Mouse (Mus musculus) embryonic facial prominence, embryonic 10.5 days (tissue): ENCODE measurements around the gene Tnfrsf1a. TPM values are rescaled to one million over a fixed set of nuclear protein-coding genes. Genes with fewer than 3 reads are reported as not detected.

Experiments
- DNase-seq: peaks from one replicate; pipeline ENCODE4 v3.0.0-alpha.2; 2017; ENCODE audit warnings: low spot score
- H3K27ac ChIP-seq: fragments of 300-500 bp; sonication (generic); replicated peaks from 2 replicates; pipeline ENCODE4 v1.5.1; 2016; ENCODE audit warnings: mild to moderate bottlenecking
- H3K27me3 ChIP-seq: fragments of 300-500 bp; sonication (generic); replicated peaks from 2 replicates; pipeline ENCODE4 v1.6.1; 2016; ENCODE audit warnings: low read depth, mild to moderate bottlenecking; ENCODE audit not compliant: poor library complexity, severe bottlenecking
- H3K36me3 ChIP-seq: fragments of 300-500 bp; sonication (generic); replicated peaks from 2 replicates; pipeline ENCODE4 v1.6.1; 2016; ENCODE audit warnings: mild to moderate bottlenecking, moderate library complexity
- H3K4me1 ChIP-seq: fragments of 300-500 bp; sonication (generic); 2 replicates; pipeline ENCODE4 v1.6.1; 2016
- H3K4me3 ChIP-seq: fragments of 300-500 bp; sonication (generic); 2 replicates; pipeline ENCODE4 v1.5.1; 2016; ENCODE audit warnings: mild to moderate bottlenecking, moderate library complexity
- H3K9me3 ChIP-seq: fragments of 300-500 bp; sonication (generic); 2 replicates; pipeline ENCODE4 v1.6.1; 2016; ENCODE audit warnings: mild to moderate bottlenecking
- WGBS: fragments of 180-500 bp; shearing (Covaris S2); methylation state at CpG from one replicate; pipeline ENCODE4 v1.1.7; 2016; 5-methylcytosine and 5-hydroxymethylcytosine counted together
- polyA plus RNA-seq: library from polyadenylated mRNA; unstranded; fragments of >200 nt; fragmentation: Nextera tagmentation; extraction: Ambion mirVana; gene quantifications from 2 replicates; pipeline ENCODE4 v1.2.1, GENCODE M21; 2016

The Tnfrsf1a gene
- polyA plus RNA-seq, 1 experiment from 2014 or later = 33.4 TPM

DNA sequence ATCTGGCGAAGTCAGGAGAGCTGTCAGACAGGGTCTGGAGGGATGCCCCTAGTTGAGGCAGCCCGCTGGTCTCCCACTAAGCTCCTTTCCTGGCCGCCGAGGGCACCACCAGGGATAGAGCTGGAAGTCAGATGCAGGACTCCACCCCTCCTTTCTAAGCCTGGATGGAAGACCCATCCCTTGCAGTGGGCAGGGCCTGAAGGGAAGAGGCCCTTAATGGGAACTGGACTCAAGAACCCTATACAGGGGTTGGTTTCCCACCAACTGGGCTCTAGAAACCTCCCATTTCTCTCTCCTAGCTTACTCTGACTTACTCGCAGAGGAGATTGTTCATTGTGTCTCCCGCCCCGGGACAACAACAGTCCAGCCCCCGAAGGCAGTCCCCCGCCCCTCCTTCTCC, 30.6 kb downstream of the Tnfrsf1a start:
- H3K4me1 ChIP-seq = peaks cover 36% of the 10 kb centered on the region
- no peak overlapping the region for H3K27ac ChIP-seq
- peaks cover 84% of the 10 kb centered on the region for H3K27me3 ChIP-seq
- WGBS = 3% methylated on average over 9 of the region's 9 CpGs
- no peaks in the 10 kb centered on the region for H3K36me3 ChIP-seq
- H3K9me3 ChIP-seq = no peaks in the 10 kb centered on the region
- peak overlapping the region; percentile 54 for H3K4me3 ChIP-seq
- no peak for DNase-seq

GRCm38 (mm10) chr6:125380372-125381360, 31.5 kb downstream of the Tnfrsf1a start, which contains the start of gene Plekhg6:
Plekhg6 (minus strand) TSS chr6:125380793.
- Histone ChIP-seq H3K27me3 (peaks cover 75% of the 10 kb centered on the region), H3K4me1 (peaks cover 36% of the 10 kb centered on the region), H3K36me3 (no peaks in the 10 kb centered on the region), H3K9me3 (no peaks in the 10 kb centered on the region), H3K4me3 (peak within 1 kb of the TSS; percentile 54), H3K27ac (no peak within 1 kb of the TSS)
- no peak for DNase-seq
- WGBS = 8% methylated on average over 40 of the region's 40 CpGs

DNA sequence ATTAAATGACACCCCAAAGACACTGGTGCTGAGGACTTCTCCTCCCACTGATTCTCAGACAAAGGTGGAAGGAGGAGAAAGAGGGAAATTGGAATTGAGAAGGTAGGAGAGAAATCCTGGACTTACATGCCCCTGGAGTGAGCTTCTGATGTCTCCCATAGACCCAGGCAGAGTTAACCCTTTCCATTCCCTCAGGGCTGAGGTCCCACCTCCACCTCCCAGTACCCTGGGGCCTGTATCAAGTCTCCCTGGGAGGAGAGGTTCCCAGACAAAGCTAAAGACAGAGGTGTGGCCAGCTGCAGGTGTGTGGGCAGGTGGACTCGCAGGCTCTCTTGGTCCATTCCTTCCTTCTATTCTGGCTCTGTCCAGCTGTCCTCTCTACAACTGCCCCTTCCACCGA, 32.9 kb downstream of the Tnfrsf1a start:
- Histone ChIP-seq H3K9me3 (no peaks in the 10 kb centered on the region), H3K4me3 (no peak overlapping the region), H3K27me3 (peaks cover 64% of the 10 kb centered on the region), H3K27ac (no peak overlapping the region), H3K36me3 (no peaks in the 10 kb centered on the region), H3K4me1 (peaks cover 39% of the 10 kb centered on the region)
- 60% methylated on average over 2 of the region's 2 CpGs for WGBS
- DNase-seq = no peak

DNA sequence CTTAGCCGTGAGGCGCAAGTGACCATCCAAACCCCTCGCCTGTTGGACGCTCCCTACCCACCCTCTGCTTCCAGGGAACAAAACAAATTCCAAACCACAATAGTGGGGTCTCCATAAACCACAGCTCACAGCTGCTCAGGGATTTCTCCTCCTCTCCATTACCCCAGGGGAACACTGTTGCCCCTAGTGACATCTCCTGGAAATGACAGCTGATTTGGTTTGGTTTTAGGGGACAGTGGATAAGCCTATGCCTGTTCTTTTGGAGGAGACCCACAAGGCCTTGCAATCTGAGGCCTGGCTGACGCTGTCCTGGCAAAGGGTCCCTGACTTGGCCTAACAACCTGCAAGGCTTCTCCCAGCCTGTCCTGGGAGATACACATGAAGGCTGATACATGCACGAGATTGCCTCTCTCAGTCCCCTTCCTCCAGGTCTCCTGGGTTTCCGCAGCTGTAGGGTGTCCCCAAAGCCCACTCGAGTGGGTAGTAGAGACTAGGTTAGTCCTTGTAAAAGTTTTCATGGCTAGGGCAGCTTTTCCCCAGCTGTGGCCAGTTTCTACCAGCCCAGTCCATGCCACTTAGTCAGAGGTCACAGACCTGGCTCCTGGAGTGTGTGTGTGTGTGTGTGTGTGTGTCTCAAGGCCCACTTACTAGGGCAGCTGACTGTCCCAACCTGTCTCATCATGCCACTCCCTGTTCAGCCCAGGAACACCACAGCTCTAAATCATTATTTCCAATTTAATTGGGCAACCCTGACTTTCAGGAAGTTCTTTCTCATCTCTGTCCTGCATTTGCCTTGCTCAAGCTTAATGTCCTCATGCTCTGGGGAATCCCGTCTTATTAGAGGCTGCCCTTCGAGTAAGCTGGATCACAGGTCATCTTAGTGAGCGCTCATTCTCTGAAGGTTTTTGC, 36.2 kb downstream of the Tnfrsf1a start:
- no peaks in the 10 kb centered on the region for H3K9me3 ChIP-seq
- H3K4me1 ChIP-seq = peaks cover 12% of the 10 kb centered on the region
- DNase-seq = no peak
- no peak overlapping the region for H3K4me3 ChIP-seq
- H3K27me3 ChIP-seq = peaks cover 32% of the 10 kb centered on the region
- 66% methylated on average over 11 of the region's 11 CpGs for WGBS
- H3K27ac ChIP-seq = no peak overlapping the region
- no peaks in the 10 kb centered on the region for H3K36me3 ChIP-seq

- H3K4me1 ChIP-seq = peaks cover 8% of the 10 kb centered on the region; the same call in 1 of the 2 replicates
- no peak overlapping the region for H3K27ac ChIP-seq
- no peaks in the 10 kb centered on the region for H3K9me3 ChIP-seq
- H3K27me3 ChIP-seq = peaks cover 24% of the 10 kb centered on the region
- H3K4me3 ChIP-seq = no peak overlapping the region
- no peak for DNase-seq
- H3K36me3 ChIP-seq = no peaks in the 10 kb centered on the region
- WGBS = 74% methylated on average over 6 of the region's 6 CpGs
Observed at GRCm38 (mm10) chr6:125386080-125386479, 36.9 kb downstream of the Tnfrsf1a start.

DNA sequence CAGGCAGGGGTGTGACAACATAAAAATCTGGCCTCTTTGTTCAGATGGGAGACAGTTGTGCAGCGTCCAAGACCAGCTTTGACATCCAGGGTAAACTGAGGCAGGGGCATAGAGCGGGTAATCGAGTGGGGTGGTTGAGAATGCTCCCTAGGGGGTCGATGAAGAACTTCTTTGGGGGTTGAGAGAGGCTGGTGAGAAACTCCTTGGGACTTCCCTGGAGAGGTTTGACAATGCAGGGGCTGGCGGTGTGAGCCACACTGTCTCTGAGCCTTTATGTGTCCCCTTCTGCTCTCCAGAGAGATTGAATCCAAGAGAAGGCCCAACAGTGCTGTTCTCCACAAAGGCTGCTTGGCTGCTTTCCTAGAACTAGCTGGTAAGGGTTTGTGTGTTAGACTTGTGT, 40.7 kb downstream of the Tnfrsf1a start:
- peaks cover 5% of the 10 kb centered on the region; the same call in 1 of the 2 replicates for H3K4me1 ChIP-seq
- 84% methylated on average over 5 of the region's 5 CpGs for WGBS
- H3K27me3 ChIP-seq = no peaks in the 10 kb centered on the region; the same call in 1 of the 2 replicates
- H3K4me3 ChIP-seq = no peak overlapping the region
- H3K9me3 ChIP-seq = no peaks in the 10 kb centered on the region
- H3K27ac ChIP-seq = no peak overlapping the region
- no peaks in the 10 kb centered on the region for H3K36me3 ChIP-seq
- DNase-seq = no peak

DNA sequence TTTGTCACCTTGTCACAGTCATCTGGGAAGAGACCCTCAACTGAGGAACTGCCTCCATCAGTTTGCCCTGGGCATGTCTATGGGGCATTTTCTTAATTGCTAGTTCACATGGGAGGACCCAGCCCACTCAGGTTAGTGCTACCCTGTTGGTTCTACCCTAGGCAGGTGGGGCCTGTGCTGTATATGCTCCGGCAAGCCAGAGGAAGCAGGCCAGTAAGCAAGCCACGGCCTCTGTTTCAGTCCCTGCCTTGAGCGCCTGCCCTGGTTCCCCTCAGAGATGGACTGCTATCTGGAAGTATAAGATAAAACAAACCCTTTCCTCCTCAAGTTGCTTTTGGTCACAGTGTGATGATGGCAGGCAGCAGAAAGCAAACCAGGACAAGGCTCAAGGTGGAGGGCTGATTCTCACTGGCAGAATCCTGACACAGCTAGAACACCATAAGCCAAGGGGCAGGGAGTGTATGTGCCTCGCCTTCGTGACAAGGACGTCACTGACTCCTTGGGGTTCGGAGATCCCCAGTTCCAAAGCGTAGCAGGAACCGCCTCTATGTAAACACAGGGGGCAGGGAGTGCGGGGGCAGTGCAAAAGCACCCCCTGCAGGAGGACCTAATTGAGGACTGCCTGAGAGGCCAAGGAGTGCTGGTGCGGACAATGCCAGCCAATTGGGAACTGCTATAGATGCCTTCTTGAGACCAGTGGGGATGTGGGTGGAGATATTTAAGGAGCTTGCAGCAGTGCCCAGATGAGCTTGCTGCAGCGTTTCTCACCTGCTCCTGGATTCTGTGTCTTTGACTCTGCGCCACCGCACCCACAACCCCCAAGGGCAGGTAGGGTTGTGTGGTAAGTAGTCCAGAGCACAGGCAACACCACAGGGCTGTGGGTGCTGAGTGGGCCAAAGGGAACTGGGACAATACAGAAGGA, 56.6 kb downstream of the Tnfrsf1a start:
- no peak for DNase-seq
- Histone ChIP-seq H3K27ac (no peak overlapping the region), H3K27me3 (no peaks in the 10 kb centered on the region), H3K4me3 (no peak overlapping the region), H3K36me3 (no peaks in the 10 kb centered on the region), H3K4me1 (no peaks in the 10 kb centered on the region; the same call in 1 of the 2 replicates), H3K9me3 (no peaks in the 10 kb centered on the region)
- WGBS = 58% methylated on average over 14 of the region's 14 CpGs

GRCm38 (mm10) chr6:125407224-125407623, 58.1 kb downstream of the Tnfrsf1a start:
- no peaks in the 10 kb centered on the region for H3K36me3 ChIP-seq
- H3K27ac ChIP-seq = no peak overlapping the region
- no peak overlapping the region for H3K4me3 ChIP-seq
- H3K4me1 ChIP-seq = no peaks in the 10 kb centered on the region; the same call in 1 of the 2 replicates
- no peaks in the 10 kb centered on the region for H3K27me3 ChIP-seq
- DNase-seq = no peak
- 84% methylated on average over 7 of the region's 7 CpGs for WGBS
- H3K9me3 ChIP-seq = no peaks in the 10 kb centered on the region

- Histone ChIP-seq H3K4me3 (no peak overlapping the region), H3K27ac (no peak overlapping the region), H3K36me3 (no peaks in the 10 kb centered on the region), H3K4me1 (no peaks in the 10 kb centered on the region; the same call in 1 of the 2 replicates), H3K9me3 (no peaks in the 10 kb centered on the region), H3K27me3 (no peaks in the 10 kb centered on the region)
- no peak for DNase-seq
- WGBS = 93% methylated on average over 10 of the region's 10 CpGs
Observed at GRCm38 (mm10) chr6:125407657-125408056, 58.5 kb downstream of the Tnfrsf1a start.

- no peak for DNase-seq
- no peaks in the 10 kb centered on the region; the same call in 1 of the 2 replicates for H3K4me1 ChIP-seq
- WGBS = 77% methylated on average over 11 of the region's 11 CpGs
Observed at GRCm38 (mm10) chr6:125410551-125410950, 61.4 kb downstream of the Tnfrsf1a start.

DNA sequence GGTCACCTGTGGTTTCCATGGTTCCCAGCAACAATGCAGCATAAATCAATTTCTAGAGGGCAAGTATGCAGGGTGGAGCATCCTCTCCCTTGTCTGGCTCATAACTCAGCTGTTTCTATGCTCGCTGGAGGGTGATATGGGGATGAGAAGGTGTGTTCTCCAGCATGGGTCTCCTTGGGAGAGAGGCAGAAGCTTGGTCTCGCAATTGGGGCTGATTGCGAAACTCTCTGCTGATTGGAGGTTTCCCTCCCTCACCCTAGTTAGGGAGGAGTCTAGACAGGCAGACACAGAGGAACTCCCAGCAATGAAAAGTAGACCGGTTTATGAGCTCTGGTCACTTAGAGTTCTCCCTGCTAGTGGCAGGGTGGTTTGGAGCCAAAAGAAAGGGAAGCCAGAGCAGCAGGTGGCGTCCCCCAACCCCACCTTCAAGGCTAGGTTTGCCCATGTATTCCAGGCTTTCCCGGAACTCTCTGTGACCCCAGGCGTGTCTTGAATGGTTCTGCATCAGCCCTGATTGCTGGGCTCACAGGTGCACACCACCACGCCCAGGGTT, 61.9 kb downstream of the Tnfrsf1a start:
- Histone ChIP-seq H3K27me3 (no peaks in the 10 kb centered on the region), H3K4me3 (no peak overlapping the region), H3K27ac (no peak overlapping the region), H3K9me3 (no peaks in the 10 kb centered on the region), H3K4me1 (no peaks in the 10 kb centered on the region; the same call in 1 of the 2 replicates), H3K36me3 (no peaks in the 10 kb centered on the region)
- WGBS = 70% methylated on average over 8 of the region's 8 CpGs
- no peak for DNase-seq

More at GRCm38 (mm10) chr6:125410551-125410950, 61.4 kb downstream of the Tnfrsf1a start:
- H3K9me3 ChIP-seq = no peaks in the 10 kb centered on the region
- no peak overlapping the region for H3K27ac ChIP-seq
- H3K27me3 ChIP-seq = no peaks in the 10 kb centered on the region
- H3K36me3 ChIP-seq = no peaks in the 10 kb centered on the region
- no peak overlapping the region for H3K4me3 ChIP-seq
